ENCODE assay signal across 24 mouse cellular contexts in the genomic region with DNA sequence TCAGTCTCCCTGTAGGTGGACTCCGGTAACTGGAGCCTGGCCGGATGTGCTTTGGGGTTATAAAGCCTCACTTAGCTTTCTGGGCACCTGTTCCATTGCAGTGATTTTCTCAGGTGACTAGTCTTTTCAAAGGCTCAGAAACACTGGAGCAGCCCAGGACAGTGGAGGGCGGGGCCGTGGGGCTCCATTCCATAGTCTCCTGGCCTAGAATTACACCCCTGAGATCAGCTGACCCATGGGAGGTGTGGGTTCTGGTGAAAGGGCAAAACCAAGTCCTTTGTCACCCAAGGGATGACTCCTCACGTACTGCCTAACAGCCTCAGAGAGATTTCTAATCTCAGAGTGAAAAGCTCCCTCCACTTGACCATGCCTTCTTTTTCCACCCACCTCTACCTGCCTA. TPM values are rescaled to one million over a fixed set of nuclear protein-coding genes. Genes with fewer than 3 reads are reported as not detected.
A peak's percentile ranks its signal among the peaks of the same experiment; 100 is the strongest.
DNase-seq lines count a peak whose midpoint lies in the region; ATAC-seq and TF ChIP-seq lines count a peak whose summit lies in the region.
"Had no signal": no experiment of that assay in that cellular context is flagged by ENCODE, and none has a peak within 500 bp of the region (broad histone marks: within the 10 kb centered on the region; RNA-seq: fewer than 3 reads in every experiment).

No protein-coding gene starts in this region.

- TF ChIP-seq CTCF in kidney, adult 2 months (conservative IDR thresholded peaks at IDR 0.05; ENCODE audit: insufficient read depth, insufficient read length, low read depth, low read length), result no peak
- no peak for TF ChIP-seq CTCF in ES-Bruce4 (IDR thresholded peaks at IDR 0.05; ENCODE audit: low read depth, low read length)

- 54% methylated on average over 5 of the region's 5 CpGs for WGBS in kidney, adult 2 months
- WGBS in stomach, embryonic 16.5 days, result 59% methylated on average over 5 of the region's 5 CpGs

- no peaks in the 10 kb centered on the region for H3K9me3 ChIP-seq in ES-Bruce4 (replicated peaks; ENCODE audit: control insufficient read depth, insufficient read depth, low read length, poor library complexity, severe bottlenecking)
- H3K9me3 ChIP-seq in stomach, embryonic 16.5 days (replicated peaks; ENCODE audit: control insufficient read depth, low read length), result no peaks in the 10 kb centered on the region
- H3K9me3 ChIP-seq: embryonic facial prominence, embryonic 13.5 days; forebrain, embryonic 13.5 days; heart, embryonic 13.5 days; hindbrain, embryonic 13.5 days had no signal

- peak; percentile 7 for DNase-seq in kidney, adult 2 months
- no peak for DNase-seq in kidney, adult 18-20 months
- peak; percentile 44 for DNase-seq in ZHBTc4 (ENCODE audit: low read depth, low spot score)
- DNase-seq in layer of hippocampus, postnatal 36 days, result no peak
- DNase-seq in right cerebral cortex, postnatal 4 days, result no peak
- DNase-seq: adrenal gland, postnatal 10 days; cerebellum, adult 11 months; cerebellum, adult 8-10 months; cerebellum, postnatal 25 days; forebrain, postnatal 0 days; gastrocnemius, adult 2 months; gastrocnemius, postnatal 25 days; heart, postnatal 36 days had no signal

- TF ChIP-seq POLR2A in kidney, adult 2 months (IDR thresholded peaks at IDR 0.05; ENCODE audit: low read depth, low read length), result no peak
- no peak for TF ChIP-seq POLR2A in ES-Bruce4 (IDR thresholded peaks at IDR 0.05; ENCODE audit: insufficient read depth, low read length)

- ATAC-seq in stomach, embryonic 16.5 days (ENCODE audit: insufficient read depth, low FRiP score), result peak; percentile 44; the same call in 1 of the 2 replicates
- ATAC-seq: forebrain, embryonic 13.5 days; forebrain, postnatal 0 days had no signal

- no peaks in the 10 kb centered on the region for H3K27me3 ChIP-seq in kidney, adult 2 months (replicated peaks; ENCODE audit: control insufficient read depth, insufficient read depth, low read length)
- no peaks in the 10 kb centered on the region for H3K27me3 ChIP-seq in ES-Bruce4 (ENCODE audit: control insufficient read depth, insufficient read depth, low read length, poor library complexity, severe bottlenecking)
- H3K27me3 ChIP-seq in stomach, embryonic 16.5 days (ENCODE audit: control insufficient read depth, insufficient read depth, low read length), result no peaks in the 10 kb centered on the region
- H3K27me3 ChIP-seq: embryonic facial prominence, embryonic 13.5 days; forebrain, embryonic 13.5 days; hindbrain, embryonic 13.5 days had no signal

- TF ChIP-seq EP300 in ES-Bruce4 (IDR thresholded peaks at IDR 0.05; ENCODE audit: insufficient read depth, low read depth, low read length), result no peak

- H3K4me2 ChIP-seq in stomach, embryonic 16.5 days (ENCODE audit: low read depth, low read length), result no peak overlapping the region
- H3K4me2 ChIP-seq: embryonic facial prominence, embryonic 13.5 days; forebrain, embryonic 13.5 days; heart, embryonic 13.5 days; hindbrain, embryonic 13.5 days had no signal

- no peaks in the 10 kb centered on the region for H3K36me3 ChIP-seq in kidney, adult 2 months (ENCODE audit: control insufficient read depth, insufficient read depth, low read length)
- H3K36me3 ChIP-seq in ES-Bruce4 (ENCODE audit: control insufficient read depth, insufficient read depth, low read length, poor library complexity, severe bottlenecking), result no peaks in the 10 kb centered on the region
- no peaks in the 10 kb centered on the region for H3K36me3 ChIP-seq in stomach, embryonic 16.5 days (ENCODE audit: control insufficient read depth, insufficient read depth, low read length)
- H3K36me3 ChIP-seq: embryonic facial prominence, embryonic 13.5 days; G1E; heart, embryonic 13.5 days; hindbrain, embryonic 13.5 days had no signal

- peaks cover 4% of the 10 kb centered on the region; the same call in 1 of the 2 replicates for H3K4me1 ChIP-seq in kidney, adult 2 months (ENCODE audit: control insufficient read depth, insufficient read depth, low read length)
- peaks cover 5% of the 10 kb centered on the region for H3K4me1 ChIP-seq in ES-Bruce4 (ENCODE audit: control insufficient read depth, insufficient read depth, low read length)
- peaks cover 8% of the 10 kb centered on the region for H3K4me1 ChIP-seq in stomach, embryonic 16.5 days (ENCODE audit: control insufficient read depth, insufficient read depth, low read length)

- no peak overlapping the region for H3K4me3 ChIP-seq in kidney, adult 2 months (ENCODE audit: insufficient read depth, low read depth, low read length)
- peak overlapping the region; percentile 19; the same call in 1 of the 2 replicates for H3K4me3 ChIP-seq in ES-Bruce4 (ENCODE audit: low read depth, low read length)
- H3K4me3 ChIP-seq in stomach, embryonic 16.5 days (replicated peaks; ENCODE audit: low read length), result no peak overlapping the region
- H3K4me3 ChIP-seq: embryonic facial prominence, embryonic 13.5 days; forebrain, embryonic 13.5 days; gastrocnemius, adult 2 months; heart, embryonic 13.5 days; hindbrain, embryonic 13.5 days had no signal

- no peak overlapping the region for H3K27ac ChIP-seq in kidney, adult 2 months (ENCODE audit: insufficient read depth, low read depth, low read length)
- peak overlapping the region; percentile 32; the same call in 1 of the 2 replicates for H3K27ac ChIP-seq in ES-Bruce4 (ENCODE audit: insufficient read depth, low read length)
- H3K27ac ChIP-seq in stomach, embryonic 16.5 days (ENCODE audit: low read length), result no peak overlapping the region
- H3K27ac ChIP-seq: embryonic facial prominence, embryonic 13.5 days; forebrain, embryonic 13.5 days; gastrocnemius, adult 2 months; heart, embryonic 13.5 days; hindbrain, embryonic 13.5 days had no signal

- H3K9ac ChIP-seq in ES-Bruce4 (ENCODE audit: low read depth, poor library complexity, severe bottlenecking), result no peak overlapping the region
- no peak overlapping the region for H3K9ac ChIP-seq in stomach, embryonic 16.5 days (ENCODE audit: low read length)
- H3K9ac ChIP-seq: embryonic facial prominence, embryonic 13.5 days; forebrain, embryonic 13.5 days; forebrain, postnatal 0 days; heart, embryonic 13.5 days; hindbrain, embryonic 13.5 days had no signal

RNA-seq across cellular contexts. Expression of a gene that starts 3.5 kb away (rescaled TPM):
- not detected in 2 replicates for polyA plus RNA-seq in kidney, adult 2 months (2012; rRNA removed)
- polyA plus RNA-seq in ES-Bruce4 (2011; ENCODE audit: insufficient read depth, insufficient read length, low read depth, missing spikeins), result 0.76 and 0.97 TPM in 2 replicates
- 1.3 and 1.5 TPM in 2 replicates for polyA plus RNA-seq in stomach, embryonic 16.5 days (2015; fragmentation: Nextera tagmentation; extraction: Ambion mirVana)
- total RNA-seq in layer of hippocampus, postnatal 36 days (2021), result not detected
- total RNA-seq: adrenal gland, postnatal 10 days; adrenal gland, postnatal 4 days; forebrain, postnatal 0 days; G1E; gastrocnemius, adult 2 months; gastrocnemius, postnatal 25 days; granulocyte monocyte progenitor cell, adult 5-6 weeks; heart, postnatal 36 days had no signal
- polyA plus RNA-seq: cortical plate, adult 2 months; embryonic facial prominence, embryonic 13.5 days; forebrain, embryonic 13.5 days; forebrain, postnatal 0 days; G1E; heart, embryonic 13.5 days; heart, postnatal 0 days; hindbrain, embryonic 13.5 days had no signal

RNA-seq across cellular contexts. Expression of a gene that starts 9.2 kb away (rescaled TPM):
- 14.3 and 15.0 TPM in 2 replicates for polyA plus RNA-seq in kidney, adult 2 months (2012; rRNA removed)
- 14.2 and 15.2 TPM in 2 replicates for polyA plus RNA-seq in ES-Bruce4 (2011; ENCODE audit: insufficient read depth, insufficient read length, low read depth, missing spikeins)
- polyA plus RNA-seq in stomach, embryonic 16.5 days (2015; fragmentation: Nextera tagmentation; extraction: Ambion mirVana), result 14.9 TPM in 2 replicates
- 10 to 100 TPM; 62.4 to 66.1 TPM for total RNA-seq in layer of hippocampus, postnatal 36 days (2021)
- polyA plus RNA-seq: G1E had no signal

Comparison
In these comparisons a context has a peak if more than half of its experiments do, and no peak if none do; other contexts are left out.
1. DNase-seq: peak in kidney, adult 2 months (single experiment) and ZHBTc4 (single experiment); none in kidney, adult 18-20 months (single experiment), layer of hippocampus, postnatal 36 days (0 of 2) and right cerebral cortex, postnatal 4 days (single experiment).